Mouse (Mus musculus) gonadal fat pad, adult 2 months (tissue): ENCODE measurements around the gene Ctsj. TPM values are rescaled to one million over a fixed set of nuclear protein-coding genes. Genes with fewer than 3 reads are reported as not detected.
"Not testable (repeated sequence)": the region's sequence is repeated elsewhere in the genome, so short reads cannot be mapped to it uniquely, and the experiment has no call there.

Experiments
- DNase-seq: peaks from one replicate; pipeline ENCODE4 v3.0.0-alpha.2; 2012; ENCODE audit warnings: low read depth
- polyA plus RNA-seq: library from polyadenylated mRNA; depleted of rRNA; stranded (reverse); fragments of >200 nt; gene quantifications from 2 replicates; pipeline ENCODE4 v1.2.3, GENCODE M21; 2012; rRNA removed

The Ctsj gene
- polyA plus RNA-seq: not detected in 2 replicates

DNA sequence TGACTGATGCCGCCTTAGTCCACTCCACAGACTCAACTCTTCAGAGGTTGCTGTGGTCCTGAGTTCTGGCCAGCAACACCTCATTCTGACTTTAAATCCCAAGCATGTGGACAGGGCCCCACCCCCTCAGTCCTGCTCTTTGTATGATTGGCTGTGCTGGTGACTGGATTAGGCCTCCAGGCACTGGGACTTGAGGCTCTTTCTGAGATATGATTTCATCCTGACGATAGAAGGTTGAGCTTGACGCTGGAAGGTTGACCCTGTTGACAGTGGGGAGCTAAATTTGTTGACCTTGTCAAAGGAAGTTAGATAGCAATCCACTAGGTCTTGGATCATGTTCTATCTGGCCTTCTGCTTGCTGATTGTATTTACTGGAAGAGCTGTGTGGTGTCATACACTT is at the start of gene Ctsj:
Ctsj (minus strand) TSS at position 101 of the 400 bp plus-strand sequence.
- no peak for DNase-seq

DNA sequence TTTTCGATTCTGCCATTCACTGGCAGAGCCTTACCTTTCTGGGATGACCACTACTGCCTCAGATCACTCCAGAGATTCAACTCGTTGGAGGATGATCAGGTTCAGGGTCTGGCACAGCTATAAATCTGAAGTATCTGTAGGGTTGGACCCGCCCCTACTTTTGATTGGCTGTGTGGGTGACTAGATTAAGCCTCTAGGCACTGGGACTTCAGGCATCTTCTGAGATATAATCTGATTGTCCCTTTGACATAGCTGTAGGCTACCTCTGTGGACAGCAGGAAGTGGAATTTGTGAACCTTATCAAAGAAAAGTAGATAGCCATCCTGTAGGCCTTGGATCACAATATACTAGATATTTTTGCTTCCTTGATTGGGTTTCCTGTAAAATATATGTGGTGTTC is 34.8 kb upstream of the Ctsj start, which contains the start of gene Ctsq:
Ctsq (minus strand) TSS at position 101 of the 400 bp plus-strand sequence.
- DNase-seq: no peak

GRCm38 (mm10) chr13:61022785-61023184 is 17.0 kb upstream of the Ctsj start:
- no peak for DNase-seq

DNA sequence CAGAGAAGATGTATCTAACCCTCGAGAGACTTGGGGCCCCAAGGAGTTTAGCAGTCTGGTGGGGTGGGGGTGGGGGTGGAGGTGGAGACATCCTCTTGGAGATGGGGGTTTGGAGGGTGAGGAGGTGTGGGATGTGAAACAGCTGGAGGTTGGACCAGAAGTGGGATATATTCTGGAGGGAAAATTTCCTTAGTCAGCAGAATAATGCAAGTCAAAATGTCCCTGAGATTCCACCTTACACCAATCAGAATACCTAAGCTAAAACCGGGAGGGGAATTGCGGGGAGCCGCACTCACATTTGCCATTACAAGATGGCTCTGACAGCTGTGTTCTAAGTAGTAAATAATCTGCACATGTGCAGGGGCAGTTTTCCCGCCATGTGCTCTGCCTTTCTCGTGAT is 16.1 kb upstream of the Ctsj start:
- DNase-seq: no peak

DNA sequence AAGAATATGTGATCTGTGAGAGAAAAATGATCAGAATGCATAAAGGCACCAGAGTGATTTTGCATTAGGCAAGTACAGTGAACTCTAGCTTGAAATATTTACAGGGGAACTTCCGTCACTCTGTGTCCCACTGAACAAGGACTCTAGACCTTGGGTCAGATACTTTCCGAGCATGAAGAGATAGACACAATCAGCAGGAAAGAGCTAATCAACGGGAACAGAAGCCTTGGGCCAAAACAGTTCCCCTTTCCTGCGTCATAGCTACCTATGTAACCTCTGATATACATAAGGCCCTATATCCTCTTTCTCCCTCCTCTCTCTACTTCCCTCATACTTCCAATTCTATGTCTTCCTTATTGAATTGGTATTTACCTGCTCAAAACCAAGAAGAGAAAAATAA is 4.4 kb upstream of the Ctsj start:
- no peak for DNase-seq

DNA sequence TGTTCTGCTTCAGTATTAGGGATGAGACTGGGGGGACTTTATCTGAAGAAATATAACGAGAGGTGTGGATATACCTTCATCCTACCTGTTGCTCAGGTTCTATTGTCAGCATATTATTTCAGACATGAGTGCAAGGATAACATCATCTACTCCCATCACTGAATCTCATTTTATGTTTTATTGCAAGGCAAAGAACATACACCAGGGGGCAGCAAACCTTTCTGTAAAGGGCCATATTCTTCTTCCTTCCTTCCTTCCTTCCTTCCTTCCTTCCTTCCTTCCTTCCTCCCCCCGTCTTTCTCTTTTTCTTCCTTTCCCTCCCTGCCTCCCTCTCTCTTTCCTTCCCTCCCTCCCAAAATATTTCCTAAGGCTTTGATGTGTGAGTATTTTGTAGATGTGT is 8.2 kb downstream of the Ctsj start:
- no peak for DNase-seq

GRCm38 (mm10) chr13:60986915-60987314 is 18.8 kb downstream of the Ctsj start:
- DNase-seq: not testable (repeated sequence)

GRCm38 (mm10) chr13:60972319-60972718 is 33.4 kb downstream of the Ctsj start:
- not testable (repeated sequence) for DNase-seq

DNA sequence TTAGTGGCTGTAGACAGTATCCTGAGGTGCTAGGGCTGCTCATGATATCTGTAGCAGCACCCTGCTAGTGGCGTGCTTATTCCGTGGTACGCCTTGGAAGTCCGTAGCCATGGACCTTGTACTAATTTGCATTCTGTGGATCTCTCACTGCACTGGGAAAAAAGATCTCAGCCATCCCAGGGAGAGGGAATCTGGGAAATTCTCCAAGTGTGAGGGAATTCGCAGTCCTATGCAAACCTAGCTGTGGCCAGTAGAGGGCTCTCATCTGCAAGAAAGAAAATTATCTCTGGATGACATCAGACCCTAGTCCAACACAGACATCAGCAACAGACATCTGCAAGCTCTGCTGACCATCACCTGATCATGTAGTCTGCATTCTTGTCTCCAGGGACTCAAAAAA is 41.8 kb downstream of the Ctsj start:
- DNase-seq: not testable (repeated sequence)

DNA sequence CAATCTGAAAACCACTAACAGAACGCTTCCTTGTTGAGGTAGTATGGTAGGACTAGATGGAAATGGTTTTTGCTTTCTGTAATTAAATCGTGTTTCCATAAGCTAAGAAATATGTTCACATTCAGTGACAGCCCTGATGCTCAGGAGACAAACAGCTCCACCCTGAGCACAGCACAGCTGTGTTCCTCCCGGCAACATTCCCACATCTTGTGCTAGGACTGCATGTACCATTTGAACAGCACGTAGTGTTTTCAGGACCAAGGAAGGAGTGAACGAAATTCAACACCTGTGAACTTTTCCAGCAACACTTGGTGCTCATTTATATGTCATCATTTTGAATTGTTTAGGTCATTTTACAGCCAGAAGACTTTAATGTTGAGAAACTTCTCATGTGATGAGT is 44.1 kb downstream of the Ctsj start:
- DNase-seq: no peak

Other genes with a start within 250 kb of the Ctsj start
- gene BC051665, start 219.6 kb downstream of the Ctsj start, polyA plus RNA-seq: not detected in 2 replicates
- not detected in 2 replicates for gene Ctsll3, start 203.1 kb downstream of the Ctsj start, polyA plus RNA-seq
- gene 4930486L24Rik, start 141.5 kb downstream of the Ctsj start, polyA plus RNA-seq: 0.27 and 0.59 TPM in 2 replicates
- gene Gm49392, start 109.1 kb downstream of the Ctsj start, polyA plus RNA-seq: 0.20 and 0.23 TPM in 2 replicates
- gene Ctla2b, start 108.5 kb downstream of the Ctsj start, polyA plus RNA-seq: 2.3 and 2.5 TPM in 2 replicates
- gene Tpbpb, start 101.1 kb downstream of the Ctsj start, polyA plus RNA-seq: not detected in 2 replicates
- gene Gm49393, start 70.4 kb downstream of the Ctsj start, polyA plus RNA-seq: not detected in 2 replicates
- 2.0 and 2.4 TPM in 2 replicates for gene Gm49391, start 69.4 kb downstream of the Ctsj start, polyA plus RNA-seq
- gene Ctla2a, start 69.3 kb downstream of the Ctsj start, polyA plus RNA-seq: 12.2 and 18.5 TPM in 2 replicates
- not detected in 2 replicates for gene Tpbpa, start 64.0 kb downstream of the Ctsj start, polyA plus RNA-seq
- gene Ctsq, start 34.7 kb upstream of the Ctsj start, polyA plus RNA-seq: not detected in 2 replicates
- gene Ctsr, start 158.3 kb upstream of the Ctsj start, polyA plus RNA-seq: not detected in 2 replicates
- not detected in 2 replicates for gene Cts6, start 197.5 kb upstream of the Ctsj start, polyA plus RNA-seq
- not detected in 2 replicates for gene Cts8, start 249.4 kb upstream of the Ctsj start, polyA plus RNA-seq